Mouse (Mus musculus): Measurements from ENCODE around the gene Map6. TPM values are rescaled to one million over a fixed set of nuclear protein-coding genes. Genes with fewer than 3 reads are reported as not detected.
A peak's percentile ranks its signal among the peaks of the same experiment; 100 is the strongest.

The Map6 gene
- 27.9 and 39.5 TPM in 2 replicates for polyA plus RNA-seq (2016; fragmentation: Nextera tagmentation; extraction: Ambion mirVana)

GRCm38 (mm10) chr7:99267251-99267896 lies at the start of gene Map6:
Gene Map6 (plus strand): TSS chr7:99267447.
- WGBS, result under 1% methylated on average over 34 of the region's 34 CpGs
- Histone ChIP-seq H3K9me3 (replicated peaks) (no peaks in the 10 kb centered on the region), H3K4me1 (peaks cover 56% of the 10 kb centered on the region), H3K27me3 (ENCODE audit: low read depth, poor library complexity, severe bottlenecking) (peaks cover 75% of the 10 kb centered on the region), H3K36me3 (0 out of 2 replicates have a peak, but pooled peaks cover 4% of the 10 kb centered on the region), H3K4me3 (peak within 1 kb of the TSS; percentile 74), H3K27ac (replicated peaks) (peak within 1 kb of the TSS; percentile 92)
- peak; percentile 74 for DNase-seq (ENCODE audit: low spot score)

DNA sequence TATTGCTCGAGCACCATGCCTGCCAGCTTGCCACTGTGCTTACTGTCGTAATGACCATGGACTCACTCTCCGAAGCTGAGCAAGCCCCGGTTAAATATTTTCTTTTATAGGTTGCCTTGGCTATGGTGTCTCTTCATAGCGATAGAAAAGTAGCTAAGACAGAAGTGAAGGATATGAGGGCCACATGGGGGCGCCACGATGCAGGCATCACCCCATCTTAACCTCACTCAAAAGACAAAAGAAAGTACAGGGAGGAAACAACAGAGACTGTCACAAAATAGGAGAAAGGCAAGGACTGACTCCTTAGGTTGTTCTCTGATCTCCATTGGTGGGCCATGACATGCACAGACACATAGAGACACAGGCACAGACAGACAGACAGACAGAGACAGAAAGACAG lies 43.0 kb upstream of the Map6 start:
- Histone ChIP-seq H3K4me3 (no peak overlapping the region), H3K36me3 (peaks cover 5% of the 10 kb centered on the region; the same call in 1 of the 2 replicates), H3K4me1 (peaks cover 18% of the 10 kb centered on the region), H3K27ac (replicated peaks) (peak overlapping the region; percentile 30; the same call in 1 of the 2 replicates), H3K27me3 (ENCODE audit: low read depth, poor library complexity, severe bottlenecking) (no peaks in the 10 kb centered on the region), H3K9me3 (replicated peaks) (no peaks in the 10 kb centered on the region)
- DNase-seq (ENCODE audit: low spot score), result no peak
- WGBS, result 71% methylated on average over 7 of the region's 7 CpGs

- Histone ChIP-seq H3K27ac (replicated peaks) (peak overlapping the region; percentile 30; the same call in 1 of the 2 replicates), H3K4me3 (no peak overlapping the region), H3K27me3 (ENCODE audit: low read depth, poor library complexity, severe bottlenecking) (no peaks in the 10 kb centered on the region), H3K36me3 (peaks cover 5% of the 10 kb centered on the region; the same call in 1 of the 2 replicates), H3K4me1 (peaks cover 16% of the 10 kb centered on the region), H3K9me3 (replicated peaks) (no peaks in the 10 kb centered on the region)
- 67% methylated on average over 1 of the region's 1 CpGs for WGBS
- no peak for DNase-seq (ENCODE audit: low spot score)
Observed at GRCm38 (mm10) chr7:99224648-99225190, 42.5 kb upstream of the Map6 start.

DNA sequence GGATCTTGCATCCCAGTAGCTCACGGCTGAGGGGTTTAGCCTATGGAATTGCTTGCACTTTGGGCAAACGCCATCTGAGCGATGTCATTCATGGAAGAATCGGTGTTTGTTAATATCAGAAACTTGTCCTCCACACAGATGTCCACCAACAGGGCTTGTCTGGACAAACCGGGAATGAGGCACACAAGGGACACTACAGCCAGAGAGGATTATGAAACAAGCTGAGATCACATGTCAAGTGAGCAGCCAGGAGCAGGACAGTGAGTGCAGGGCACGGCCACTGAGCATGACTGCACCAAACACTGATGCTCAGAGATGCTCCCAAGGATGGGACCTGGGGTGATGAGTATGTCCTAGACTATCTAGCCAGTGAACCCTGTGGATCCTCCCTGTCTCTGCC lies 41.8 kb upstream of the Map6 start:
- Histone ChIP-seq H3K27me3 (ENCODE audit: low read depth, poor library complexity, severe bottlenecking) (no peaks in the 10 kb centered on the region), H3K4me1 (peaks cover 19% of the 10 kb centered on the region), H3K9me3 (replicated peaks) (no peaks in the 10 kb centered on the region), H3K4me3 (no peak overlapping the region), H3K36me3 (peaks cover 5% of the 10 kb centered on the region; the same call in 1 of the 2 replicates), H3K27ac (replicated peaks) (no peak overlapping the region)
- 86% methylated on average over 6 of the region's 6 CpGs for WGBS
- DNase-seq (ENCODE audit: low spot score), result no peak

GRCm38 (mm10) chr7:99226662-99227061 lies 40.6 kb upstream of the Map6 start:
- H3K9me3 ChIP-seq (replicated peaks), result no peaks in the 10 kb centered on the region
- H3K4me3 ChIP-seq, result no peak overlapping the region
- no peak overlapping the region for H3K27ac ChIP-seq (replicated peaks)
- H3K36me3 ChIP-seq, result peaks cover 8% of the 10 kb centered on the region; the same call in 1 of the 2 replicates
- no peaks in the 10 kb centered on the region for H3K27me3 ChIP-seq (ENCODE audit: low read depth, poor library complexity, severe bottlenecking)
- peaks cover 19% of the 10 kb centered on the region for H3K4me1 ChIP-seq
- no peak for DNase-seq (ENCODE audit: low spot score)
- 95% methylated on average over 10 of the region's 10 CpGs for WGBS

DNA sequence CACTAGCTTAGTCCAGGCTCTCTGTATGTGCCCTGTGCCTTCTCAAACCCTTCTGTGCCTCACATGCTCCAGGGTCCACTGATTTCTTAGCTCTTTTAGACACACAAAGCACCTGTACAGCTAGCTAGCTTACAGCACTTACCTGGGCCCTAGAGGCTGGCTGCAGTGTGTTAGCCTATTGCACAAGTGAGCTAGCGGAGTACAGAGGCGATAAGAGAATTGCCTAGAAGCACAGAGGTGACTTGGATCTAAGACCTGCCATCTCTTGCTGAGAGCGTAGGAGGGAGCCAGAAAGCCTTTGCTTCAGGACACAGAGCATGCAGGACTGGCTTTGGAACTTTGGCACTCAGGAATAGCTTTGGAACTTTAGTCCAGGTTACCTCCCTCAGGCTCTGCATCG lies 40.0 kb upstream of the Map6 start:
- no peak overlapping the region for H3K4me3 ChIP-seq
- peaks cover 20% of the 10 kb centered on the region for H3K4me1 ChIP-seq
- no peak overlapping the region for H3K27ac ChIP-seq (replicated peaks)
- H3K36me3 ChIP-seq, result peaks cover 8% of the 10 kb centered on the region; the same call in 1 of the 2 replicates
- H3K9me3 ChIP-seq (replicated peaks), result no peaks in the 10 kb centered on the region
- no peak for DNase-seq (ENCODE audit: low spot score)
- no peaks in the 10 kb centered on the region for H3K27me3 ChIP-seq (ENCODE audit: low read depth, poor library complexity, severe bottlenecking)
- 97% methylated on average over 4 of the region's 4 CpGs for WGBS

DNA sequence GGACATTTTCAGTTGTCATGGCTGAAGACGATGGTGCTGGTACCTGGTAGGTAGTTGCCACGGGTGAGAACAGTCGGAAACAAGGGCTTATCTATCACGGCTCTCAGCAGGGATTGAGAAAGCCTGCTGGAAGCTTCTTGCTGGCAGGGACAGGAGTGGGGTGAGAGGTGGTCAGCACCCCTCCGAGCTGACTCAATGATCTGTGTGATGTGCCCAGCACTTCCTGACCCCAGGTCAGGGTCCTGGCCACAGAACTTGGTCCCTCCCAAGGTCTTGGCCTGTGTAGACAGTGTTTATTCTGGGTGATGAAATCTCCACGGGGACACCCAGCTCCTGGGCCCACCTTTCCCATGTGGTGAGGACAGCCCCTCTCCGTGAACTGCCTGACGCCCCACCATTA lies 38.4 kb upstream of the Map6 start:
- no peak for DNase-seq (ENCODE audit: low spot score)
- H3K27ac ChIP-seq (replicated peaks), result no peak overlapping the region; the same call in 1 of the 2 replicates
- no peaks in the 10 kb centered on the region for H3K9me3 ChIP-seq (replicated peaks)
- WGBS, result 81% methylated on average over 8 of the region's 8 CpGs
- no peaks in the 10 kb centered on the region for H3K27me3 ChIP-seq (ENCODE audit: low read depth, poor library complexity, severe bottlenecking)
- H3K36me3 ChIP-seq, result peaks cover 3% of the 10 kb centered on the region; the same call in 1 of the 2 replicates
- H3K4me1 ChIP-seq, result peaks cover 29% of the 10 kb centered on the region
- no peak overlapping the region for H3K4me3 ChIP-seq

- H3K9me3 ChIP-seq (replicated peaks), result no peaks in the 10 kb centered on the region
- H3K4me3 ChIP-seq, result no peak overlapping the region
- peaks cover 31% of the 10 kb centered on the region for H3K4me1 ChIP-seq
- WGBS, result 11% methylated on average over 2 of the region's 2 CpGs
- DNase-seq (ENCODE audit: low spot score), result peak; percentile 70
- H3K36me3 ChIP-seq, result peaks cover 3% of the 10 kb centered on the region; the same call in 1 of the 2 replicates
- no peak overlapping the region for H3K27ac ChIP-seq (replicated peaks)
- H3K27me3 ChIP-seq (ENCODE audit: low read depth, poor library complexity, severe bottlenecking), result no peaks in the 10 kb centered on the region
Observed at GRCm38 (mm10) chr7:99229411-99229810, 37.8 kb upstream of the Map6 start.

- Histone ChIP-seq H3K27me3 (ENCODE audit: low read depth, poor library complexity, severe bottlenecking) (no peaks in the 10 kb centered on the region), H3K36me3 (peaks cover 3% of the 10 kb centered on the region; the same call in 1 of the 2 replicates), H3K4me1 (peaks cover 30% of the 10 kb centered on the region; the same call in 1 of the 2 replicates), H3K4me3 (no peak overlapping the region), H3K27ac (replicated peaks) (no peak overlapping the region), H3K9me3 (replicated peaks) (no peaks in the 10 kb centered on the region)
- DNase-seq (ENCODE audit: low spot score), result no peak
- WGBS, result 73% methylated on average over 7 of the region's 7 CpGs
Observed at GRCm38 (mm10) chr7:99230061-99230747, 37.0 kb upstream of the Map6 start.

DNA sequence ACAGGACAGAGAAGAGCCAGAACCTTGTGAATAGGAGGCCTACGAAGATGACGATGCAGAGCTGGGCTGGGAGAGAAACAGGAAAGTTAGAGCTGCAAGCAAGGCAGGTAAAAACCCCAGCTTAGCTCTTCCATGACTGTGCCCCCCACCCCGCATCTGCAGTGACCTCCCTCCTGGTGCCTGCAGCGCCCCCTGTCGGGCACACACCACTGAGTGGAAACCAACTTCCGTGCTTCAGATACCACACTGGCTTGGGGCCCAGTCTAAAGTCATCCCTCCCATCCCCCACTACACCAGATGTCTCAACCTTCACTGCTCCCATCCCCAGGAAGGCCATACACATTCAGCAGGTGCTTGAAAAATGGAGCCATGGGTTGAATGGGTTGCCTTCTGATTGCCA lies 34.7 kb upstream of the Map6 start:
- Histone ChIP-seq H3K4me1 (peaks cover 52% of the 10 kb centered on the region), H3K9me3 (replicated peaks) (no peaks in the 10 kb centered on the region), H3K27me3 (ENCODE audit: low read depth, poor library complexity, severe bottlenecking) (no peaks in the 10 kb centered on the region; the same call in 1 of the 2 replicates), H3K36me3 (peaks cover 3% of the 10 kb centered on the region; the same call in 1 of the 2 replicates), H3K4me3 (no peak overlapping the region), H3K27ac (replicated peaks) (no peak overlapping the region)
- WGBS, result 77% methylated on average over 6 of the region's 6 CpGs
- DNase-seq (ENCODE audit: low spot score), result no peak

DNA sequence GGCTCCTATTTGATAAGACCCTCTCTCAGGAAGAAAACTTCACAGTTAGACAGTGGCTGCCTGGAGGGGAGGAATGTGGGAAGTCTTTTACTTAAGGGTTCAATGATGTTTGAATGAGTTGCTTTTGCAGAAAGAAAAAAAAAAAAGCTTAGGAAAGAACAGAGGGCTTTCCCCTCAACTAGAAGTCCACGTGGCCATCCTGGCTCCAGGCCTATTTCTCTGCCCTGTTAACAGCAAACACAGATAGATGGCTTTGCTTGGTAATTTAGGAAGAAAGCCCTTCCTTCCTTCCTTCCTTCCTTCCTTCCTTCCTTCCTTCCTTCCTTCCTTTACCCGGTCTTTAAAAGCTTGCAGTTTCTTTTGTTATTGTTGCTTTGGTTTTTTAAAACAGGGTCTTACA lies 32.3 kb upstream of the Map6 start:
- Histone ChIP-seq H3K36me3 (peaks cover 3% of the 10 kb centered on the region; the same call in 1 of the 2 replicates), H3K27ac (replicated peaks) (no peak overlapping the region), H3K9me3 (replicated peaks) (no peaks in the 10 kb centered on the region), H3K27me3 (ENCODE audit: low read depth, poor library complexity, severe bottlenecking) (peaks cover 23% of the 10 kb centered on the region), H3K4me3 (no peak overlapping the region), H3K4me1 (peaks cover 54% of the 10 kb centered on the region)
- no peak for DNase-seq (ENCODE audit: low spot score)
- whole genome bisulfite sequencing, result 44% methylated on average over 2 of the region's 2 CpGs

DNA sequence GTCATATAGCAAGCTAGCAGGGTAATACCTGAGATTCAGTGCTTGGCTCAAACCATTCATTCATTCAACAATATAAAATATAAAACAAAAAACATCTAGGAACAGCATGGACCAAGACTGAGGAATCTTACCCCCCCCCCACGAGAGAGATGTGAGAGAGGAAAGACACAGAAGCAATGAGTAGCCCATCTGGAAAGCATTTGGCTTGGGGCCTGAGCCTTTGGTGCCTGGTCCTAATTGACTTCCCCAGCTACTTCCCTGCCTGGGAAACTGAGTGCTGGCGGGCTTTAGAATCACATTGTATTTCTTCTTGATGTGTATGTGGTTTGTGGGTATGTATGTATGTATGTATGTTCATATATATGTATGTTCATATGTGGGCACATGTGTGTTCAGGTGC lies 31.6 kb upstream of the Map6 start:
- H3K9me3 ChIP-seq (replicated peaks), result no peaks in the 10 kb centered on the region
- no peak overlapping the region for H3K27ac ChIP-seq (replicated peaks)
- peaks cover 3% of the 10 kb centered on the region; the same call in 1 of the 2 replicates for H3K36me3 ChIP-seq
- H3K27me3 ChIP-seq (ENCODE audit: low read depth, poor library complexity, severe bottlenecking), result peaks cover 24% of the 10 kb centered on the region
- no peak overlapping the region for H3K4me3 ChIP-seq
- no peak for DNase-seq (ENCODE audit: low spot score)
- H3K4me1 ChIP-seq, result peaks cover 52% of the 10 kb centered on the region
- 59% methylated on average over 2 of the region's 2 CpGs for WGBS

Measured in midbrain, embryonic 10.5 days (tissue).